Mouse (Mus musculus) ES-Bruce4 (cell line): ENCODE results near the gene Adra1d. TPM values are rescaled to one million over a fixed set of nuclear protein-coding genes. Genes with fewer than 3 reads are reported as not detected.
A peak's percentile ranks its signal among the peaks of the same experiment; 100 is the strongest.

Source experiments
- H3K27ac ChIP-seq: 2 replicates; pipeline ENCODE4 v1.5.1; 2012; ENCODE audit warnings: low read length, inconsistent platforms; ENCODE audit not compliant: insufficient read depth
- H3K27me3 ChIP-seq: 2 replicates; pipeline ENCODE4 v1.6.1; 2012; ENCODE audit warnings: mild to moderate bottlenecking, low read length, inconsistent platforms; ENCODE audit not compliant: control insufficient read depth, poor library complexity, insufficient read depth, severe bottlenecking
- H3K36me3 ChIP-seq: 2 replicates; pipeline ENCODE4 v1.6.1; 2012; ENCODE audit warnings: inconsistent platforms, mild to moderate bottlenecking, low read length, moderate library complexity; ENCODE audit not compliant: control insufficient read depth, poor library complexity, insufficient read depth, severe bottlenecking
- H3K4me1 ChIP-seq: one replicate; pipeline ENCODE4 v1.8.1; 2011; ENCODE audit warnings: low read length; ENCODE audit not compliant: control insufficient read depth, insufficient read depth
- H3K4me3 ChIP-seq: 2 replicates; pipeline ENCODE4 v1.5.1; 2011; ENCODE audit warnings: low read depth, mild to moderate bottlenecking, low read length
- H3K9ac ChIP-seq: 2 replicates; pipeline ENCODE4 v1.6.1; 2012; ENCODE audit warnings: low read depth, mild to moderate bottlenecking, inconsistent platforms; ENCODE audit not compliant: poor library complexity, severe bottlenecking
- H3K9me3 ChIP-seq: replicated peaks from 2 replicates; pipeline ENCODE4 v1.6.1; 2012; ENCODE audit warnings: mild to moderate bottlenecking, low read length, inconsistent platforms; ENCODE audit not compliant: control insufficient read depth, poor library complexity, insufficient read depth, severe bottlenecking
- CTCF ChIP-seq: IDR thresholded peaks from one replicate; pipeline ENCODE4 v1.8.1; 2011; ENCODE audit warnings: low read depth, low read length
- EP300 ChIP-seq: IDR thresholded peaks from 2 replicates; pipeline ENCODE4 v1.6.1; 2011; ENCODE audit warnings: low read depth, low read length; ENCODE audit not compliant: insufficient read depth
- POLR2A ChIP-seq: IDR thresholded peaks from one replicate; pipeline ENCODE4 v1.8.1; 2011; ENCODE audit warnings: low read length; ENCODE audit not compliant: insufficient read depth
- polyA plus RNA-seq: library from polyadenylated mRNA; stranded (reverse); fragments of >200 nt; gene quantifications from 2 replicates; pipeline ENCODE4 v1.2.4, GENCODE M21; 2011; ENCODE audit warnings: low read depth; ENCODE audit not compliant: missing spikeins, insufficient read depth, insufficient read length

Gene Adra1d
- polyA plus RNA-seq, 1 experiment: not detected

- no peak overlapping the region for H3K27ac ChIP-seq
- H3K4me3 ChIP-seq: no peak overlapping the region
- H3K4me1 ChIP-seq: no peaks in the 10 kb centered on the region
- TF ChIP-seq POLR2A: no peak
- no peak for TF ChIP-seq CTCF
- TF ChIP-seq EP300: no peak
- peaks cover 9% of the 10 kb centered on the region for H3K27me3 ChIP-seq
- no peaks in the 10 kb centered on the region for H3K36me3 ChIP-seq
- H3K9ac ChIP-seq: no peak overlapping the region
- no peaks in the 10 kb centered on the region for H3K9me3 ChIP-seq
Measured at GRCm38 (mm10) chr2:131550906-131551305, 11.2 kb downstream of the Adra1d start.

- Histone ChIP-seq H3K27ac (no peak overlapping the region), H3K9ac (no peak overlapping the region), H3K9me3 (no peaks in the 10 kb centered on the region), H3K4me3 (no peak overlapping the region), H3K27me3 (peaks cover 9% of the 10 kb centered on the region), H3K4me1 (no peaks in the 10 kb centered on the region), H3K36me3 (no peaks in the 10 kb centered on the region)
- no peak for TF ChIP-seq EP300
- no peak for TF ChIP-seq CTCF
- TF ChIP-seq POLR2A: no peak
Measured at GRCm38 (mm10) chr2:131550474-131550873, 11.6 kb downstream of the Adra1d start.

GRCm38 (mm10) chr2:131549090-131549489 lies 13.0 kb downstream of the Adra1d start:
- H3K9me3 ChIP-seq: no peaks in the 10 kb centered on the region
- no peak overlapping the region for H3K9ac ChIP-seq
- TF ChIP-seq POLR2A (no peak), CTCF (no peak), EP300 (no peak)
- no peak overlapping the region for H3K27ac ChIP-seq
- H3K36me3 ChIP-seq: no peaks in the 10 kb centered on the region
- H3K4me3 ChIP-seq: no peak overlapping the region
- no peaks in the 10 kb centered on the region for H3K4me1 ChIP-seq
- peaks cover 9% of the 10 kb centered on the region for H3K27me3 ChIP-seq

GRCm38 (mm10) chr2:131548330-131548729 lies 13.8 kb downstream of the Adra1d start:
- Histone ChIP-seq H3K4me1 (no peaks in the 10 kb centered on the region), H3K4me3 (no peak overlapping the region), H3K36me3 (no peaks in the 10 kb centered on the region), H3K9ac (no peak overlapping the region), H3K9me3 (no peaks in the 10 kb centered on the region), H3K27ac (no peak overlapping the region), H3K27me3 (peaks cover 9% of the 10 kb centered on the region)
- TF ChIP-seq EP300 (no peak), POLR2A (no peak), CTCF (no peak)

GRCm38 (mm10) chr2:131546745-131547408 lies 15.2 kb downstream of the Adra1d start:
- H3K9me3 ChIP-seq: no peaks in the 10 kb centered on the region
- no peak overlapping the region for H3K27ac ChIP-seq
- no peaks in the 10 kb centered on the region for H3K36me3 ChIP-seq
- no peak for TF ChIP-seq EP300
- no peak overlapping the region for H3K9ac ChIP-seq
- H3K27me3 ChIP-seq: peaks cover 9% of the 10 kb centered on the region
- H3K4me1 ChIP-seq: no peaks in the 10 kb centered on the region
- no peak overlapping the region for H3K4me3 ChIP-seq

GRCm38 (mm10) chr2:131546308-131546700 lies 15.8 kb downstream of the Adra1d start:
- Histone ChIP-seq H3K4me3 (peak overlapping the region; percentile 56), H3K36me3 (no peaks in the 10 kb centered on the region), H3K9me3 (no peaks in the 10 kb centered on the region), H3K9ac (peak overlapping the region; percentile 24), H3K27ac (no peak overlapping the region), H3K4me1 (no peaks in the 10 kb centered on the region), H3K27me3 (peaks cover 9% of the 10 kb centered on the region)
- TF ChIP-seq POLR2A (no peak), CTCF (no peak), EP300 (no peak)
